Mouse (Mus musculus): ENCODE data around the gene Acsf3.

DNA sequence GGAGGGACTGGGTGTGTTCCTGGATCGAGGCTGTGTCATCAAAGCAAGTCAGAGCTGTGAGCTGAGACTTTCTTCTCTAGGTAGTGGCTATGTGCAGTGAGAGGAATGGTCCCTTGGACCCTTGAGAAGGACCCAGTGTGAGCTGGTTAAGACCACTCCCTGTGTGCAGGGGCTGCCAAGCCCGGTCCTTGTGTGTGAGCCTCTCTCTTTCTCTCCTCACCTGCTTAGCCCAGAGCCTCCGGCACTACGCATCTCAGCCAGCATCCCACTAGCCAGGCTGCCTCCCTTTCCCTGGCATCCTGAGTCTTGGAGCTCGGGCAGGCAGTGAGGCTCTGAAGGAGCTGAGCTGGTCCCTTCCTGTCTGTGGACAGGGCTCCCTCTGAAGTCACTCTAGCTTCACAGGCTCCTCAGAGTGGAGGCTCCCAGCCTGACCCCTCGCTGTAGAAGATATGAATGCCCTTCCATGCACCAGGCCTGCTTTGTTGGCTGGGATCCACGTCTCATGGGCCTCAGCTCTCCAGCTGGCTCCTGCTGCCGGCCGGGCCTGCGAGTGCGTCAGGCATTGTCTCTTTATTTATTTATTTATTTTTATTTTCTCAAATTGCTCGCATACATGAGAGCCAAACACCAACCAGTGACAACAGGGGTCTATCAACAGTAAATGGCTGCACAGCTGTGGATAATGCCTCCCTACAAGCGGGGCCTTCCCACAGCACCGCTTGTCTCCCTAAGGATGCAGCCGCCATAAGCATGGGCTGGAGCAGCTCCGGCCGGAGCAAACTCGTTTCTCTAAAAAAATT is 18.3 kb downstream of the Acsf3 start:
- TF ChIP-seq CTCF (IDR thresholded peaks at IDR 0.05; ENCODE audit: control insufficient read depth, insufficient read depth, insufficient replicate concordance, low read depth, low read length) (no peak), POLR2A (IDR thresholded peaks at IDR 0.05; ENCODE audit: control insufficient read depth, low read depth, low read length) (no peak)

Data from testis, adult 2 months (tissue).